Mouse (Mus musculus): ENCODE measurements around the gene Actrt2. TPM values are rescaled to one million over a fixed set of nuclear protein-coding genes. Genes with fewer than 3 reads are reported as not detected.

The Actrt2 gene
- total and polyA plus RNA-seq, 2 experiments from 2014 or later = not detected

GRCm38 (mm10) chr4:154706442-154706841, 38.8 kb upstream of the Actrt2 start:
- Histone ChIP-seq H3K9ac (replicated peaks; ENCODE audit: low read depth, low read length) (no peak overlapping the region), H3K27ac (ENCODE audit: low read depth) (no peak overlapping the region), H3K4me3 (ENCODE audit: low read depth, low read length) (no peak overlapping the region), H3K36me3 (replicated peaks; ENCODE audit: control insufficient read depth, insufficient read depth, low read length) (no peaks in the 10 kb centered on the region), H3K9me3 (replicated peaks; ENCODE audit: control insufficient read depth, low read length) (no peaks in the 10 kb centered on the region), H3K27me3 (ENCODE audit: control insufficient read depth, insufficient read depth, low read length) (no peaks in the 10 kb centered on the region), H3K4me2 (ENCODE audit: low read depth, low read length) (no peak overlapping the region), H3K4me1 (ENCODE audit: control insufficient read depth, insufficient read depth) (0 out of 2 replicates have a peak, but pooled peaks cover 2% of the 10 kb centered on the region)
- no peak for TF ChIP-seq EP300 (IDR thresholded peaks at IDR 0.05; ENCODE audit: low read depth)
- TF ChIP-seq CTCF (IDR thresholded peaks at IDR 0.05; ENCODE audit: low read depth) = no peak
- 65% methylated on average over 1 of the region's 1 CpGs for WGBS
- no peak for ATAC-seq (ENCODE audit: insufficient read depth, low read depth)
- DNase-seq (ENCODE audit: low spot score) = no peak

GRCm38 (mm10) chr4:154705681-154706080, 38.0 kb upstream of the Actrt2 start:
- H3K4me3 ChIP-seq (ENCODE audit: low read depth, low read length) = no peak overlapping the region
- no peak overlapping the region for H3K27ac ChIP-seq (ENCODE audit: low read depth)
- no peak overlapping the region for H3K9ac ChIP-seq (replicated peaks; ENCODE audit: low read depth, low read length)
- no peaks in the 10 kb centered on the region for H3K36me3 ChIP-seq (replicated peaks; ENCODE audit: control insufficient read depth, insufficient read depth, low read length)
- ATAC-seq (ENCODE audit: insufficient read depth, low read depth) (no peak), DNase-seq (ENCODE audit: low spot score) (no peak)
- no peak for TF ChIP-seq CTCF (IDR thresholded peaks at IDR 0.05; ENCODE audit: low read depth)
- TF ChIP-seq EP300 (IDR thresholded peaks at IDR 0.05; ENCODE audit: low read depth) = no peak
- no peak overlapping the region for H3K4me2 ChIP-seq (ENCODE audit: low read depth, low read length)
- H3K4me1 ChIP-seq (ENCODE audit: control insufficient read depth, insufficient read depth) = 0 out of 2 replicates have a peak, but pooled peaks cover 7% of the 10 kb centered on the region
- 66% methylated on average over 4 of the region's 4 CpGs for WGBS
- no peaks in the 10 kb centered on the region for H3K9me3 ChIP-seq (replicated peaks; ENCODE audit: control insufficient read depth, low read length)
- H3K27me3 ChIP-seq (ENCODE audit: control insufficient read depth, insufficient read depth, low read length) = no peaks in the 10 kb centered on the region

GRCm38 (mm10) chr4:154705056-154705455, 37.4 kb upstream of the Actrt2 start:
- no peak for TF ChIP-seq CTCF (IDR thresholded peaks at IDR 0.05; ENCODE audit: low read depth)
- no peak for TF ChIP-seq EP300 (IDR thresholded peaks at IDR 0.05; ENCODE audit: low read depth)
- Histone ChIP-seq H3K9me3 (replicated peaks; ENCODE audit: control insufficient read depth, low read length) (no peaks in the 10 kb centered on the region), H3K27ac (ENCODE audit: low read depth) (no peak overlapping the region), H3K27me3 (ENCODE audit: control insufficient read depth, insufficient read depth, low read length) (no peaks in the 10 kb centered on the region), H3K9ac (replicated peaks; ENCODE audit: low read depth, low read length) (no peak overlapping the region), H3K4me3 (ENCODE audit: low read depth, low read length) (no peak overlapping the region), H3K36me3 (replicated peaks; ENCODE audit: control insufficient read depth, insufficient read depth, low read length) (no peaks in the 10 kb centered on the region), H3K4me2 (ENCODE audit: low read depth, low read length) (no peak overlapping the region), H3K4me1 (ENCODE audit: control insufficient read depth, insufficient read depth) (peaks cover 10% of the 10 kb centered on the region; the same call in 1 of the 2 replicates)
- DNase-seq (ENCODE audit: low spot score) (no peak), ATAC-seq (ENCODE audit: insufficient read depth, low read depth) (no peak)
- 73% methylated on average over 6 of the region's 6 CpGs for WGBS

GRCm38 (mm10) chr4:154704591-154704990, 36.9 kb upstream of the Actrt2 start:
- Histone ChIP-seq H3K9me3 (replicated peaks; ENCODE audit: control insufficient read depth, low read length) (no peaks in the 10 kb centered on the region), H3K4me2 (ENCODE audit: low read depth, low read length) (no peak overlapping the region), H3K9ac (replicated peaks; ENCODE audit: low read depth, low read length) (no peak overlapping the region), H3K4me1 (ENCODE audit: control insufficient read depth, insufficient read depth) (peaks cover 14% of the 10 kb centered on the region; the same call in 1 of the 2 replicates), H3K27me3 (ENCODE audit: control insufficient read depth, insufficient read depth, low read length) (no peaks in the 10 kb centered on the region), H3K36me3 (replicated peaks; ENCODE audit: control insufficient read depth, insufficient read depth, low read length) (no peaks in the 10 kb centered on the region), H3K4me3 (ENCODE audit: low read depth, low read length) (no peak overlapping the region), H3K27ac (ENCODE audit: low read depth) (no peak overlapping the region)
- no peak for TF ChIP-seq EP300 (IDR thresholded peaks at IDR 0.05; ENCODE audit: low read depth)
- no peak for TF ChIP-seq CTCF (IDR thresholded peaks at IDR 0.05; ENCODE audit: low read depth)
- WGBS = 81% methylated on average over 7 of the region's 7 CpGs
- ATAC-seq (ENCODE audit: insufficient read depth, low read depth) = no peak
- no peak for DNase-seq (ENCODE audit: low spot score)

- TF ChIP-seq EP300 (IDR thresholded peaks at IDR 0.05; ENCODE audit: low read depth) (no peak), CTCF (IDR thresholded peaks at IDR 0.05; ENCODE audit: low read depth) (no peak)
- Histone ChIP-seq H3K9ac (replicated peaks; ENCODE audit: low read depth, low read length) (no peak overlapping the region), H3K9me3 (replicated peaks; ENCODE audit: control insufficient read depth, low read length) (no peaks in the 10 kb centered on the region), H3K4me1 (ENCODE audit: control insufficient read depth, insufficient read depth) (peaks cover 14% of the 10 kb centered on the region; the same call in 1 of the 2 replicates), H3K36me3 (replicated peaks; ENCODE audit: control insufficient read depth, insufficient read depth, low read length) (no peaks in the 10 kb centered on the region), H3K27me3 (ENCODE audit: control insufficient read depth, insufficient read depth, low read length) (no peaks in the 10 kb centered on the region), H3K4me3 (ENCODE audit: low read depth, low read length) (no peak overlapping the region), H3K4me2 (ENCODE audit: low read depth, low read length) (no peak overlapping the region), H3K27ac (ENCODE audit: low read depth) (no peak overlapping the region)
- 71% methylated on average over 7 of the region's 7 CpGs for WGBS
- no peak for ATAC-seq (ENCODE audit: insufficient read depth, low read depth)
- no peak for DNase-seq (ENCODE audit: low spot score)
Measured at GRCm38 (mm10) chr4:154703426-154704070, 35.9 kb upstream of the Actrt2 start.

GRCm38 (mm10) chr4:154702931-154703330, 35.3 kb upstream of the Actrt2 start:
- DNase-seq (ENCODE audit: low spot score) (no peak), ATAC-seq (ENCODE audit: insufficient read depth, low read depth) (no peak)
- Histone ChIP-seq H3K27me3 (ENCODE audit: control insufficient read depth, insufficient read depth, low read length) (no peaks in the 10 kb centered on the region), H3K4me1 (ENCODE audit: control insufficient read depth, insufficient read depth) (peaks cover 14% of the 10 kb centered on the region; the same call in 1 of the 2 replicates), H3K4me3 (ENCODE audit: low read depth, low read length) (no peak overlapping the region), H3K36me3 (replicated peaks; ENCODE audit: control insufficient read depth, insufficient read depth, low read length) (no peaks in the 10 kb centered on the region), H3K9ac (replicated peaks; ENCODE audit: low read depth, low read length) (no peak overlapping the region), H3K4me2 (ENCODE audit: low read depth, low read length) (no peak overlapping the region), H3K27ac (ENCODE audit: low read depth) (no peak overlapping the region), H3K9me3 (replicated peaks; ENCODE audit: control insufficient read depth, low read length) (no peaks in the 10 kb centered on the region)
- TF ChIP-seq EP300 (IDR thresholded peaks at IDR 0.05; ENCODE audit: low read depth) (no peak), CTCF (IDR thresholded peaks at IDR 0.05; ENCODE audit: low read depth) (no peak)
- 86% methylated on average over 7 of the region's 7 CpGs for WGBS
